Mouse (Mus musculus) MEL (cell line): ENCODE data around the gene Cracr2a. TPM values are rescaled to one million over a fixed set of nuclear protein-coding genes. Genes with fewer than 3 reads are reported as not detected.

Source experiments
- DNase-seq: peaks from one replicate; pipeline ENCODE4 v3.0.0; 2011; ENCODE audit warnings: low read depth, low spot score
- H3K27ac ChIP-seq: 2 replicates; pipeline ENCODE4 v1.5.1; 2012; ENCODE audit warnings: low read depth, mild to moderate bottlenecking, control low read depth, low read length, moderate library complexity; ENCODE audit not compliant: control insufficient read depth
- H3K27me3 ChIP-seq, 2 experiments: fragments of 150-350 bp in 1 of 2; sonication (generic) in 1 of 2; 2 replicates each; pipeline ENCODE4 v1.6.1; 2012; ENCODE audit warnings: low read length in 2 of 2, mild to moderate bottlenecking in 2 of 2, improper control_type of control experiment in 1 of 2, moderate library complexity in 1 of 2; ENCODE audit not compliant: insufficient read depth in 2 of 2, control insufficient read depth in 1 of 2
- H3K36me3 ChIP-seq, 2 experiments: 2 replicates each; pipeline ENCODE4 v1.6.1; 2012 to 2014; ENCODE audit warnings: low read length in 2 of 2, improper control_type of control experiment in 1 of 2, inconsistent platforms in 1 of 2, mild to moderate bottlenecking in 1 of 2; ENCODE audit not compliant: insufficient read depth in 2 of 2, control insufficient read depth in 1 of 2
- H3K4me1 ChIP-seq, 2 experiments: fragments of 150-350 bp in 1 of 2; sonication (generic) in 1 of 2; 2 replicates each; pipeline ENCODE4 v1.6.1; 2012; ENCODE audit warnings: low read length in 2 of 2, improper control_type of control experiment in 1 of 2, mild to moderate bottlenecking in 1 of 2; ENCODE audit not compliant: insufficient read depth in 2 of 2, control insufficient read depth in 1 of 2
- H3K4me3 ChIP-seq, 2 experiments: fragments of 150-350 bp in 1 of 2; sonication (generic) in 1 of 2; 2 replicates each; pipeline ENCODE4 v1.5.1; 2012; ENCODE audit warnings: low read depth in 2 of 2, low read length in 2 of 2, mild to moderate bottlenecking in 2 of 2, moderate library complexity in 2 of 2, control low read depth in 1 of 2, improper control_type of control experiment in 1 of 2; ENCODE audit not compliant: control insufficient read depth in 1 of 2, insufficient read depth in 1 of 2
- H3K79me2 ChIP-seq: 2 replicates; pipeline ENCODE4 v1.6.1; 2012; ENCODE audit warnings: mild to moderate bottlenecking, low read length, moderate library complexity; ENCODE audit not compliant: control insufficient read depth, poor library complexity, insufficient read depth
- H3K9ac ChIP-seq: 2 replicates; pipeline ENCODE4 v1.6.1; 2012; ENCODE audit warnings: low read depth, mild to moderate bottlenecking, control low read depth, low read length, moderate library complexity; ENCODE audit not compliant: control insufficient read depth, poor library complexity, severe bottlenecking
- H3K9me3 ChIP-seq: fragments of 150-350 bp; sonication (generic); replicated peaks from 2 replicates; pipeline ENCODE4 v1.6.1; 2012; ENCODE audit warnings: mild to moderate bottlenecking, low read length, improper control_type of control experiment, moderate library complexity; ENCODE audit not compliant: insufficient read depth
- BHLHE40 ChIP-seq: IDR thresholded peaks from 2 replicates; pipeline ENCODE4 v1.6.1; 2012; ENCODE audit warnings: low read depth, mild to moderate bottlenecking, inconsistent platforms, low read length, improper control_type of control experiment, borderline replicate concordance
- CHD2 ChIP-seq: IDR thresholded peaks from 2 replicates; pipeline ENCODE4 v1.6.1; 2011; ENCODE audit warnings: low read length, improper control_type of control experiment
- CTCF ChIP-seq, 3 experiments: IDR thresholded peaks in 2 of 3; conservative IDR thresholded peaks in 1 of 3; 2 replicates each; pipeline ENCODE4 v1.5.1; 2011 to 2012; ENCODE audit warnings: low read length in 3 of 3, low read depth in 2 of 3, mild to moderate bottlenecking in 2 of 3, improper control_type of control experiment in 1 of 3, inconsistent platforms in 1 of 3, mixed read lengths in 1 of 3, moderate library complexity in 1 of 3; ENCODE audit not compliant: control insufficient read depth in 1 of 3, insufficient read depth in 1 of 3, poor library complexity in 1 of 3, severe bottlenecking in 1 of 3
- E2F4 ChIP-seq: IDR thresholded peaks from 2 replicates; pipeline ENCODE4 v1.6.1; 2011; ENCODE audit warnings: low read depth, low read length, improper control_type of control experiment, borderline replicate concordance
- ELF1 ChIP-seq: IDR thresholded peaks from 2 replicates; pipeline ENCODE4 v1.6.1; 2014; ENCODE audit warnings: low read depth, mild to moderate bottlenecking, inconsistent platforms, low read length, improper control_type of control experiment, moderate library complexity
- EP300 ChIP-seq, 2 experiments: IDR thresholded peaks; 2 replicates each; pipeline ENCODE4 v1.6.1; 2011; ENCODE audit warnings: improper control_type of control experiment in 2 of 2, low read length in 2 of 2, low read depth in 1 of 2, mild to moderate bottlenecking in 1 of 2
- ETS1 ChIP-seq: IDR thresholded peaks from 2 replicates; pipeline ENCODE4 v1.6.1; 2012; ENCODE audit warnings: low read depth, mild to moderate bottlenecking, inconsistent platforms, low read length, improper control_type of control experiment, moderate library complexity
- GABPA ChIP-seq: IDR thresholded peaks from 2 replicates; pipeline ENCODE4 v1.6.1; 2012; ENCODE audit warnings: low read depth, mild to moderate bottlenecking, inconsistent platforms, low read length, improper control_type of control experiment, moderate library complexity
- GATA1 ChIP-seq: IDR thresholded peaks from 2 replicates; pipeline ENCODE4 v1.6.1; 2011; ENCODE audit warnings: low read depth, low read length, improper control_type of control experiment
- HCFC1 ChIP-seq: IDR thresholded peaks from 2 replicates; pipeline ENCODE4 v1.6.1; 2012; ENCODE audit warnings: low read depth, mild to moderate bottlenecking, inconsistent platforms, low read length, improper control_type of control experiment, moderate library complexity
- JUND ChIP-seq: IDR thresholded peaks from 2 replicates; pipeline ENCODE4 v1.6.1; 2011; ENCODE audit warnings: low read depth, mild to moderate bottlenecking, improper control_type of control experiment, low read length
- KAT2A ChIP-seq: conservative IDR thresholded peaks from 2 replicates; pipeline ENCODE4 v1.6.1; 2012; ENCODE audit warnings: low read depth, low read length, improper control_type of control experiment, inconsistent platforms
- MAFK ChIP-seq: IDR thresholded peaks from 2 replicates; pipeline ENCODE4 v1.6.1; 2011; ENCODE audit warnings: low read depth, mild to moderate bottlenecking, low read length, improper control_type of control experiment, borderline replicate concordance
- MAX ChIP-seq: IDR thresholded peaks from 2 replicates; pipeline ENCODE4 v1.6.1; 2011; ENCODE audit warnings: low read length, improper control_type of control experiment
- MEF2A ChIP-seq: IDR thresholded peaks from 2 replicates; pipeline ENCODE4 v1.6.1; 2014; ENCODE audit warnings: low read depth, mild to moderate bottlenecking, inconsistent platforms, low read length, improper control_type of control experiment; ENCODE audit not compliant: poor library complexity, insufficient replicate concordance, severe bottlenecking; ENCODE audit errors: extremely low read depth
- MXI1 ChIP-seq: IDR thresholded peaks from 2 replicates; pipeline ENCODE4 v1.6.1; 2011; ENCODE audit warnings: mild to moderate bottlenecking, low read depth, low read length, improper control_type of control experiment
- MYB ChIP-seq: IDR thresholded peaks from 2 replicates; pipeline ENCODE4 v1.6.1; 2011; ENCODE audit warnings: mild to moderate bottlenecking, low read depth, low read length, improper control_type of control experiment
- NELFE ChIP-seq: IDR thresholded peaks from 2 replicates; pipeline ENCODE4 v1.6.1; 2011; ENCODE audit warnings: low read depth, low read length, improper control_type of control experiment
- NRF1 ChIP-seq: IDR thresholded peaks from 2 replicates; pipeline ENCODE4 v1.6.1; 2014; ENCODE audit warnings: low read depth, mild to moderate bottlenecking, inconsistent platforms, low read length, improper control_type of control experiment, moderate library complexity; ENCODE audit not compliant: poor library complexity, insufficient read depth, severe bottlenecking
- POLR2AphosphoS2 ChIP-seq: IDR thresholded peaks from 2 replicates; pipeline ENCODE4 v1.6.1; 2011; ENCODE audit warnings: low read length, improper control_type of control experiment
- POLR2AphosphoS5 ChIP-seq: IDR thresholded peaks from 2 replicates; pipeline ENCODE4 v1.6.1; 2012; ENCODE audit warnings: low read depth, borderline replicate concordance, mild to moderate bottlenecking, inconsistent platforms, low read length, moderate library complexity, mixed read lengths
- RAD21 ChIP-seq: IDR thresholded peaks from 2 replicates; pipeline ENCODE4 v1.6.1; 2011; ENCODE audit warnings: mild to moderate bottlenecking, low read depth, low read length, improper control_type of control experiment
- RCOR1 ChIP-seq: IDR thresholded peaks from 2 replicates; pipeline ENCODE4 v1.6.1; 2012; ENCODE audit warnings: low read depth, mild to moderate bottlenecking, inconsistent platforms, low read length, improper control_type of control experiment
- SMC3 ChIP-seq: IDR thresholded peaks from 2 replicates; pipeline ENCODE4 v1.6.1; 2011; ENCODE audit warnings: low read depth, low read length, improper control_type of control experiment
- TAL1 ChIP-seq: IDR thresholded peaks from 2 replicates; pipeline ENCODE4 v1.6.1; 2012; ENCODE audit warnings: mild to moderate bottlenecking, inconsistent platforms, low read length, moderate library complexity, mixed read lengths
- TBP ChIP-seq: IDR thresholded peaks from 2 replicates; pipeline ENCODE4 v1.8.0; 2011; ENCODE audit warnings: low read depth, low read length, improper control_type of control experiment
- UBTF ChIP-seq: IDR thresholded peaks from 2 replicates; pipeline ENCODE4 v1.6.1; 2012; ENCODE audit warnings: low read depth, mild to moderate bottlenecking, inconsistent platforms, low read length, improper control_type of control experiment, moderate library complexity, borderline replicate concordance; ENCODE audit not compliant: insufficient read depth
- ZC3H11A ChIP-seq: IDR thresholded peaks from 2 replicates; pipeline ENCODE4 v1.6.1; 2012; ENCODE audit warnings: low read depth, mild to moderate bottlenecking, inconsistent platforms, low read length, improper control_type of control experiment
- polyA plus RNA-seq, 2 experiments: library from polyadenylated mRNA; stranded (reverse) in 1 of 2; unstranded in 1 of 2; fragments of >175 nt in 1 of 2; fragments of >200 nt in 1 of 2; gene quantifications; 2 replicates each; pipeline versions ENCODE4 v1.2.1 to v1.2.4; 2012; ENCODE audit warnings: low replicate concordance in 2 of 2, low read depth in 1 of 2; ENCODE audit not compliant: insufficient read length in 2 of 2, insufficient read depth in 1 of 2, missing spikeins in 1 of 2
- total RNA-seq: library from RNA; depleted of rRNA; stranded (reverse); fragments of 300-350 nt; gene quantifications from 2 replicates; pipeline ENCODE4 v1.2.3, GENCODE M21; 2012

The Cracr2a gene
- total and polyA plus RNA-seq, 3 experiments, result 2.2 to 3.1 TPM; not detected in 1

DNA sequence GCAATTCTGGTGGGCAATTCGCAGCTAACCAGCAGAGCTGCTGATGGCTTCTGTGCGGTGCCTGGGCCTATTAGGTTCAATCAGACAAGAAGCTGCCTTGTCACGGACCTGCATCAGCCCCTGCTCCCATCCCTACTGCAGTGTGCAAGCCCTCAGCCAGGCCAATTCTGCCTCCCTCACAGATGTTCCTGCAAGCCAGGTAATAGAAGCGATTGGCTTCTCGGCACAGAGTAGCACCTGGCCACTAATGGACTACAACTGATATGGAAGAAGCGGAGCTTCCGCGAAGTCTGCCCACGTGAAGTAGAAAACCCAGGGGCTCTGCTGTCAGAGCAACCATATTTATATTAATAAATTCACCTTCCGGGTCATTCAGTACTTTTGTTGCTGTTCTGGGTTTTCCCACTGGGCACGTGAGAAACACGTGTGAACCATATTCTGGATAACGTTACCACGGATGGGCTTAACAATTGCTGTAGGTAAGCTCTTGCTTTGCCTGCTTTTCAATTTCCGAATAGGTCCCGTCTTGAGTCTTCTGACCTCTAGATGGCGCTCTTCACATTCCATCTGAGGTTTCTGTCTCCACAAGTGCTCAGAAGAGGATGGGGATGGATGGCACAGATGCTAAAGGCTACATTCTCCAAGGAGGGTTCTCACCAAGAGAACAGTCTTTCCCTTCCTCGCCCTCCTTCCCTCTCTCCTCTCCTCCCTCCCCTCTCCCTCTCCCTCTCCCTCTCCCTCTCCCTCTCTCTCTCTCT, 19.3 kb upstream of the Cracr2a start:
- Histone ChIP-seq H3K4me3 (no peak overlapping the region), H3K9me3 (no peaks in the 10 kb centered on the region), H3K4me1 (no peaks in the 10 kb centered on the region), H3K27me3 (peaks cover 0 to 7% of the 10 kb centered on the region in 2 experiments; a peak in 3 of 4 replicates), H3K36me3 (no peaks in the 10 kb centered on the region), H3K27ac (no peak overlapping the region), H3K9ac (no peak overlapping the region), H3K79me2 (no peaks in the 10 kb centered on the region)
- TF ChIP-seq MAX, result no peak
- TF ChIP-seq MYB, result no peak
- peak; percentile 84 for TF ChIP-seq RAD21
- TF ChIP-seq MXI1, result no peak
- TF ChIP-seq MEF2A, result no peak
- TF ChIP-seq TBP, result no peak
- peak; percentile 61 for TF ChIP-seq ZC3H11A
- peak; percentile 73 for TF ChIP-seq SMC3
- TF ChIP-seq EP300 (IDR thresholded peaks at IDR 0.05; ENCODE audit: low read depth in 1 of 2, low read length in 2 of 2), result no peak
- no peak for TF ChIP-seq POLR2AphosphoS5
- TF ChIP-seq TAL1, result no peak
- peak; percentile 64 to 90 (median 73) for TF ChIP-seq CTCF (IDR thresholded peaks at IDR 0.05 in 2 of 3, conservative IDR thresholded peaks at IDR 0.05 in 1 of 3; ENCODE audit: control insufficient read depth in 1 of 3, insufficient read depth in 1 of 3, low read depth in 2 of 3, low read length in 3 of 3, poor library complexity in 1 of 3, severe bottlenecking in 1 of 3)
- no peak for TF ChIP-seq ELF1
- TF ChIP-seq BHLHE40, result 0 out of 2 replicates have a peak, but pooled peaks have one; percentile 16
- TF ChIP-seq HCFC1, result no peak
- no peak for TF ChIP-seq RCOR1
- peak; percentile 80 for DNase-seq

DNA sequence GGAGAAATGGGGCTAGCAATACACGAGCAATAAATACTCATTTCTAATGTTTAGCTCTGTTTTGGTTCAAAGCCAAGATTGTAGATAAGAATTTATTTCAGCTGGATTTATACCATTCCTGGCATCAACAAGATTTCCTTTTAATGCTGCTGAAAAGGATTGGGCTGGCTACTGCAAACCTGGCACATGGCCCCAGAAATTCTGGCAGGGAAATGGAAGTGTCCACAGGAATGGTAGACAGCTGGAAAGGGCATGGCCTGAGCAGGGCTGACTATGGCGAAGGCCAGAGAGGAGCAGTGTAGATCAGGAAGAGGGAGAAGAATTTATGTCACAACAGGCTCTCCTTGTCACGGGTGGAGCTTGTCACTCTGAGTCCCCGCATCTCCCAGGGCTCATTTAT, 14.5 kb upstream of the Cracr2a start:
- Histone ChIP-seq H3K27me3 (peaks cover 0 to 6% of the 10 kb centered on the region in 2 experiments; a peak in 3 of 4 replicates), H3K36me3 (no peaks in the 10 kb centered on the region), H3K9me3 (no peaks in the 10 kb centered on the region), H3K27ac (no peak overlapping the region), H3K9ac (no peak overlapping the region), H3K4me1 (no peaks in the 10 kb centered on the region), H3K79me2 (no peaks in the 10 kb centered on the region), H3K4me3 (no peak overlapping the region)
- no peak for TF ChIP-seq GABPA
- no peak for TF ChIP-seq NRF1
- TF ChIP-seq TAL1, result no peak
- TF ChIP-seq CTCF (IDR thresholded peaks at IDR 0.05 in 2 of 3, conservative IDR thresholded peaks at IDR 0.05 in 1 of 3; ENCODE audit: control insufficient read depth in 1 of 3, insufficient read depth in 1 of 3, low read depth in 2 of 3, low read length in 3 of 3, poor library complexity in 1 of 3, severe bottlenecking in 1 of 3), result no peak
- no peak for TF ChIP-seq MYB
- TF ChIP-seq MAFK, result no peak
- TF ChIP-seq POLR2AphosphoS2, result no peak
- TF ChIP-seq CHD2, result no peak
- TF ChIP-seq EP300 (IDR thresholded peaks at IDR 0.05; ENCODE audit: low read depth in 1 of 2, low read length in 2 of 2), result no peak
- TF ChIP-seq ETS1, result no peak
- no peak for TF ChIP-seq GATA1
- no peak for TF ChIP-seq UBTF
- TF ChIP-seq TBP, result no peak
- TF ChIP-seq NELFE, result no peak
- TF ChIP-seq SMC3, result no peak
- TF ChIP-seq KAT2A, result no peak
- TF ChIP-seq E2F4, result no peak
- TF ChIP-seq JUND, result no peak
- no peak for TF ChIP-seq MEF2A
- DNase-seq, result no peak
